Mouse (Mus musculus): ENCODE measurements around the gene Mef2c.

The Mef2c gene

DNA sequence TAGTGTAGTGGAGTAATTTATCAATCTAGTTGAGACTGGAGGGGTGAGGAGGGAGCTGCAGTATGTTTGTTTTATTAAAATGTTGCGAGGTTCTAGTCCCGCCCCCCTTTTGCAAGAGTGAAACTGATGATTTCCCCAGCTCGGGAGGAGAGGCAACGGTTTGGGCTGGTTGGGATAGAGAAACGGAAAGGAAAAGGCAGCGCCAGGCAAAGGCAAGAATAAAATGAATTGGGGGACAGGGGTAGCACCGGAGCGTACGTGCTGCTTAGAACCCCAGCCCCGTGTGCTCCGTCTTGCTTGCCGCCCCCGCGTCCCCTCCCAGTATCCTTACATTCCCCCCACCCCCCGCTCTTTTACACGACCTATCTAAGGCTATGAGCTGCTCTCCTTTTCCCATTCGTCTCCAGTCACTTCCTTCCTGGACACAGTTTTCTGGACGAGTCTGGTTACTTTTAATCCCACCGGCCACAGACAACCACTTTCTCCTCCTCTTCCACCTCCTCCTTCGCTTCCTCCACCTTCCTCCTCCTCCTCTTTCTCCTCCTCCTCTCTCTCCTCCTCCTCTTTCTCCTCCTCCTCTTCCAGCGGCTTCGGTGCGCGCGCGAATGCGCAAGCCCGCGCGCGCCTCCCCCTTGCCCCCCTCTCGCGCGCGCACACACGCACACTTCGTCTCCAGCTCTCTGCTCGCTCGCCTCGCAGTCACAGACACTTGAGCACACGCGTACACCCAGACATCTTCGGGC lies 20.5 kb downstream of the Mef2c start:
- DNase-seq (ENCODE audit: low spot score in 2 of 2): peak; percentile 90 to 91

DNA sequence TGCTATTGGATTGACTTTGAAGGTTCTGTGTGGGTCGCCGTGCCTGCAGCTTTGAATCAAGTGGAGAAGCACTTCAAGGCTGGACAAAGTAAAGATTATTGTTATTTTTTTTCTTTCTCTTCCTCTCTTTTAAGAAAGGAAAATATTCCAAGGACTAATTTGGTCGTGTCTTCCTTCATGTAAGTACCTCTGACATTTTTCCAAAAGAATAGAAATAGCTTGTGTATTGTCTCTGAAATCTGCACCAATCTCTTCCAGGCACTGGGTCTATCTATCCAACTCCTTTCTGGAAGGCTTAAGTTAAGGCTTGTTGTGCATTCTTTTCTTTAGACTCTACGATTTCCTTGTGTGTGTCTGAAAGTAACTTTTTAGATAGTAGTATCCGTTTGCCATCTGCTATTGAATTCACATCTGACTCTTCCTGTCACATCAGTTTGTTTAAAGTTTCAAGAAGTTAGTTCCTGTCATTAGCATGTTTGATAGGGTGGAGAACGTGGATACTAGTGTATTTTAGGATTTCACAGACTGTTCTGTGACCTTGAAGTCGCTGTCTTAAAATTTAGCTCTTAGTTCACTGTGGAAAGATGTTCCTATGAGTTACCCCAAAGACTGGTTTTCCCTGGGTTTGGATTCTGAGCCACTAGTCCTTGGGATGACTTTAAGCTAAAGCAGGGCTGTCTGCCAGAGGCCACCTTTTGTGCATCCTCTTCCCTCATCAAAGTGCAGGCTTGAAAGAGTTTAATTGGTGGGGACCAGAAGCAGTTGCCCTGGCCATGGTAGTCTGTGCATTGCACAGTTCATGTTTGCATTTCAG lies 21.3 kb downstream of the Mef2c start:
- DNase-seq (ENCODE audit: low spot score in 2 of 2): no peak

DNA sequence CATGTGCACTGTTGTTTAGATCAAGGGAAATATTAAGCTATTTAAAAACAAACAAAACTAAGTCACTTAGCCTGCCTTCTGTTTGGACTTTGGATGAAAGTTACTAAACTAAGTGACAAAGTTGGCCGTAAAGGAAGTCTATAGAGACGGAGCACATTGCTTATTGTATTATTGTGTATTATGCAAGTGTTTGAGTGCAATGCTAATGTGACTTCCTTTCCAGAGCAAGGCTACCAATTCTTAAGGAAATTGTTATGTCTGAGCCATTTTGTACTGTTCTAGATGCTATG lies 21.8 kb downstream of the Mef2c start:
- no peak for DNase-seq (ENCODE audit: low spot score in 2 of 2)

DNA sequence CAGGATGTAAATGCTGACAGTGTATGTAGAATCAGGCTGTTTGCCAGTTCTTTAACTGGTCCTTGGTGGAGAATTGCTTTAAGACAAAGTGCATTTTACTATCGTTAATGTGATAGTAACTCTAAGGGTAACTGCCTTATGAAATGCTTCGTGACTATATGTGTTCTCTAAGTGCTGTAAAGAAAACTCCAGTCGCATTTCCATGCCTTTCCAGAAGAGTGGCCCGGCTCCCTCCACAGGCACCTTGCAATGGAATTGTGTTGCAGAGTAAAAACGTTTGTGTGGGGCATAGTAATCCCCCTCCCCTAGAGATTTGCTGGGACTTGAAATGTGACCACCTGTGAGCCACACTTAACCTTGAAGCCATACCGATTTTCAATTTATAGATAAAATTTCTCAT lies 22.2 kb downstream of the Mef2c start:
- DNase-seq (ENCODE audit: low spot score in 2 of 2): no peak

DNA sequence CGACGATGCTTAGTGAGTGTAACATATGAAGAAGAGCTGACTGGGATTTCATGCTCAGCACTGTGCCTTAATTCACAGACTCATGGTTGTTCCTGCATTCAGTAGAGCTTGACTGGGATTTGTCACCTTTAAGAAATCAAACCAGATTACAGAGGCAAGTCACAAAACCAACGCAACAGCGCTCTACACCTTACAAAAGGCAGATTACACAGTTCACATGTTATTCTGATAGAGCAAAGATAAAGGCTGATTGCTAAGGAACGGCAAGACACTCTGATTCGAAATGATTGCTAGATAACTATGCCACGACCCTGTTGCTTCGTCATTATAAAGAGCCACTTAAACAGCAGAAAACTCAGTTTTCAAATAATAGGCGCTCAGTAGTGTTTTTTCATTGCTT lies 24.1 kb downstream of the Mef2c start:
- no peak for DNase-seq (ENCODE audit: low spot score in 2 of 2)

DNA sequence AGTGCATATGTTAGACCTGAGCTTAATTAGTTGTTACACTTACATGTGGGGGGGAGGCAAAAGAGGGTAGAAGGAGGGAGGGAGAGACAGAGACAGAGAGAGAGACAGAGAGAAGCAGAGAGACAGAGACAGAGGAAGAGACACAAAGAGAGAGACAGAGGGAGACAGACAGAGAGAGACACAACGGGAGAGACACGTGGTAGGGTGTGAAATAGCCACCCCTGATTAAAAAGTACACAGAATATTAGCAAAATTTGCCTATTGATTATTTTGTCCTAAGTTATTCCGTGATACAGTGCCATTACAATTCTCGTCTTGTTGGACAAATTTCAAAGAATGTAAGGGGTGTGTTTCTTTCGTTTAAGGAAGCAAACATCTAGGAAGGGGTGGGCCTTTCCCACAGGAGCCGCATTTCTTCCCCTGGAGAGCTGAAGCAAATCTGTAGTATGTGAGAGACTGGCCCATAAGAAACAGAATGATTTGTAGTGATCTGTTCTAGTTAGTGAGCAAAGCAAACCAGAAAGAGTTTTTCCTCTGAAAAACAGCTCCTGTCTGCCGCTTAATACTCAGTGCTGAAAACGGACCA lies 26.0 kb downstream of the Mef2c start:
- no peak for DNase-seq (ENCODE audit: low spot score in 2 of 2)

DNA sequence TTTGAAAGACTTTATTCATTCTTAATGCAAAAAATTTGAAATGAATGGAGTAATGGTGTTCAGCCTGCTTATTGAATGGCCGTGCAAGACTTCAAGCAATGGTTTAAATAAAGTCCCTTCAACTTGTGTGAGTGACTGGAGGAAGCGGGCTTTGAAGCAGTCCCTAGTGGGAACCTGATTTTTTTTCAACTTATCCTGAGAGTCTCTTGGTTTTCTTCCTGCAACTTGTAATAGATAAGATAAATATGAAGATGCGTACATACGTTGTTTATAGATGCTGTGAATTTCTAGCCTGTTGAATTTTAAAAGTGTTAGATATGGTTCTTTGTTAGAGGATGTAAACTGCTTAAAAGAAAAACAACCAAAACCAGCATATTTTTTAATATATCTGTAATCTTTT lies 27.1 kb downstream of the Mef2c start:
- DNase-seq (ENCODE audit: low spot score in 2 of 2): no peak

DNA sequence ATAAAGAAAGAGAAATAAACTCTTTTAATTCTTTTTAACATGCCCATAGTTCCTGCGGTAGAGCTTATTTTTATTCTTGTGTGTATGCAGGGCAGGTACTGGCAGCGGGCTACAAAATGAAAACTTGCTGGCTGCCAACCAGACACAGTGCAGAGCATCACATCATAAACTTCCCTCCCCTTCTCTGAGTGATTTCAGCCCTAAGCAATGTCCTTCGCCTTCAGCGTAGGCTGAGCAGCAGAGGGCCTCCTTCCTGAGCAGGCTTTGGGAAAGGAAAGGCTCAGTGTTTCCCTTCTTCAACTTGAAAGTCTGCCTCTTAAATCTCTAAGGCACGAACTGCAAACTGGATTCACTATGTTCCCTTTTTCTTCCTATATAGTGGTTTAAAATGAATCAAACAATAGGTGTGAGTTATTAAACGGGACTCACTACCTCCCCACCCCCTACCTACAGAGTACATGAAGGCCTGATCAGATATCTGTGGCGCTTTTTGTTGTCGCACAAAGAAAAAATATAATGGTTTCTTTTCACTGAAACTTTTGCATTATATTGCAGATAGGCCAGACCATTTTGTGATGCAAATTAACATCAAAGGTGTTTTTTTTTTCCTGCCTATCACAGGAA lies 28.2 kb downstream of the Mef2c start:
- DNase-seq (ENCODE audit: low spot score in 2 of 2): peak in 1 of 2 experiments; percentile 49

DNA sequence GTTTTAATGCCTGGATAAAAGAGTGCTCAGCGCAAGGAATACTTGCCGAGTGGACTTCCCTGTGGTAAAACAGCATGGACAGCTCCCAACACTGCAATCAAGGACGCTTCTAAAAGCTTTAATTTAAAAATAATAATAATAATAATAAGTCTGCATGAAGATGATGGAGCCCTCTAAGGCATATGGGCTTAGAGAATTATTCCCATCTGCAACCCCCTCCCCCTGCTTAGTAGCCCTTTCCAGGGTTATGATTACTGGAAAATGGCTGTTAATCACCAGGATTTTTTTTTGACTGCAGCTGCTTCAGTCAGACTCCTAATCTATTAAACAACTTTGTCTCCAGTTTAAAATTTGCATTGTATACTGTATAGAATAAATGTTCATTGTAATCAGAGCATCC lies 32.5 kb downstream of the Mef2c start:
- no peak for DNase-seq (ENCODE audit: low spot score in 2 of 2)

DNA sequence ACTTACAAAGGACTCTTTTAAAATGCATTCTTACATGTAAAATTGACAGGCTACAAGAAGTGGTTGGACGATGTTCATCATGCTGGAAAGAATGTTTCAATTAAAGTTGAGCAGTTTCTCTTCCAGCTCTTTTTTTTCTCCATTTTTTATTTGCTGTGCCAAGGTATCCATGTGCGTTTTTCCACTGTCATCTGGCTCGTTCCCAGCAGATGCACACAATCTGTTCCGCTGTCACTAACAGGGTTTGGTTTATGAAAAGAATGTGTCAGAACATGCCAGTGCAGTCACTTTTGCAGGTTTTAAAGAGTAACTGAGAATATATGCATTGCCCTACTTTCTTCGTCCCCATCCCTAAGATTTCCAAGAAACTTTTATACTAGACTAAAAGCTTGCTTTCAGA lies 33.3 kb downstream of the Mef2c start:
- peak; percentile 70 to 82 for DNase-seq (ENCODE audit: low spot score in 2 of 2)

DNA sequence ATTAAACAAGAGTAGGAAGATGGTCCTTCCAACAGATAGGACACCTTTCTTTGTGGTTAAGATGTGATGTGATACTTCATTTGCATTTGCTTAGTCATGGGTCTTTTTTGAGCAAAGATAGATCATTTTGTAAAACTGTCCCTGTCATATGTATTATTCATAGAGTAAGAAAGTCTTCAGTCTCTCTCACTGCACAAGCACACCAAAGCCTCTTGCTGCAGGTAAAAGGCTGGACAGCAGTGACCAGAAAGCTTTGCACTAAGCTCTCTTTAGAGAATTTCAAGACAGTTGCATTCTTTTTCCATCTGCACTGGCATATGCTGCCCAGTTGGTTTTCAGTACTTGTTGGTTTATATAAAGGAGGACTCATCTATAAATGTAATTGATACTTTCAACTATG lies 36.1 kb downstream of the Mef2c start:
- DNase-seq (ENCODE audit: low spot score in 2 of 2): no peak

DNA sequence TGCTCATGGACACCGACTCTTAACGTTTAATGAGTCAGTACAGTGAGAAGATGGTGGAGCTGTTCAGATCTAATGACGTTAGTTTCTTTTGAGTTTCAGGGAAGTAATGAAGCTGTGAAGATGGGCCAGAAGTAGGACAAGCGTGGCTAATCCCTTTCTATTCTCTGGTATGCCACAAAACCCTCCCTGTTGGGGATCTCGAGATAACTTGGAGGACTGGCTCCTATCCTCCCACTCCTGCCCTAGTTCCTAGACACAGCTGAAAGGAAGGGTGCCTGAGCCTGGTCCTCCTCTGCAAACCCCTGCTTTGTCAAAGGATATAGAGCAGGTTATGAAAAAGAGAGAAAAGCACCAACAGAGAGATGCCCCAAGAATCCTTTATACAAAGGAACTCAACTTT lies 38.8 kb downstream of the Mef2c start:
- no peak for DNase-seq (ENCODE audit: low spot score in 2 of 2)

DNA sequence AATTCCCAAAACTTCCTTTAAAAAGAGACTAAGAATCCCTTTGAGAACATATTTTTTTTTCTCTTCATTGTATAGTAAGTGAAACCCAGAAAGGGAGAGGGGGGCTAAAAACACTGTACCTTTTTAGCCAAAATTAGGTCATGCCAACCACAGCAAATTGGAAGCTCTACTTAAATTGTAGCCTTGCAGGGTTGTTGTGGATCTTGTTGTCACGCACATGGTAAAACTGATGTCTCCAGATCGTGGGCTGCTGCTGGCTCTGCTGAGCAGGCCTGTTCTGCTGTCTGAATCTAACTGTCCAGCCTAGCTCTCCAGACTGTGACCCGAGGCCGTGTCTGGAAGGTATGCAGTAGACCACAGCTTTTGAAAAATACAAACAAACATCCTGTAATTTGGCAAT lies 40.9 kb downstream of the Mef2c start:
- no peak for DNase-seq (ENCODE audit: low spot score in 2 of 2)

DNA sequence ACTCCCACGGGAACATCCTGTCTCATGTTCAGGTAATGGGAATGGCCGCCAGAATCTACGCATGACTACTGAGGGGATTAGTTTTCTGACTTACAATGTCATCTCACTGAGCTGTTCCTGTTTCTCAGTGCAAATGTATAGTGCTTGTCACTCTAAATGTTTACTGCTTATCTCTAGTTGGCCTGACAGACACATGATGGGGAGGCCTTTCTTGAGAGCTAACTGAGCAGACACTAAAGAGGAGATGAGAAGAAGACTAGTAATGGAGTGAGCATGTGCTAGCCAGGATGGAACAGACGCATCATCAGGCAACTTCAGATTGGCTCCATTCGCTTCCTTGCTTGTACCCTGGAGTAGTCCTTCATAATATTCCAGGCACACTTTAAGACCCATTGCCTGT lies 43.0 kb downstream of the Mef2c start:
- DNase-seq (ENCODE audit: low spot score in 2 of 2): no peak

DNA sequence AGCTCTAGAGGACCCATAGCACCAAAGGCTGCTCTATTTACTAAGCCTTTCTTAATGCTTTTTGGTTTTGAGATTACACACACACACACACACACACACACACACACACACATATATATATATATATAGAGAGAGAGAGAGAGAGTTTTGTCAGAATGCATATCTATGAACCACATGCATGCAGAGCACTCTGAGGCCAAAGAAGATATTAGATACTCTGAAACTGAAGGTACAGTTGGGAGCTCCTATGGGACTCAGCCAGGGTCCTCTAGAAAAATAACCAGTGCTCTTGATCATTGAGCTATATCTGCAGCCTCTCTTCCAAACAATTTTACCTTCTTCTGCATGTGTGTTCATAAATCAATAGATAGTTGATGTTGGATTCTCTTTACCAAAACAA lies 47.4 kb downstream of the Mef2c start:
- no peak for DNase-seq (ENCODE audit: low spot score in 2 of 2)

DNA sequence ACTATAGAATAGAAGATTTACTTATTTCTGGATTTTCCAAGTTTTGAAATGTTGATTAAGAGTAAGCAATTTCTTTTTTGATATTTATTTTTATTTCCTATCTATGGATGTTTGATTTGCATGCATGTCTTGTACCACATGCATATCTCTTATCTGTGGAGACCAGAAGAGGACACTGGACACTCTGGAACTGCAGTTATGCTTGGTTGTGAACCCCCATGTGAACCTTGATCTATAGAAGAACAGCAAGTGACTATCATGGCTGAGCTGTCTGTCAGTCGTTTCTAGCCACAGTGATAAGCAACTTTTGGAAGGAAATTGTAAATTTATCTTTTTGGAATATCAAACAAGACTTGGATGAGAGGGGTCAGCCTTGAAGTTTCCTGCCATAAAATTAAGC lies 48.2 kb downstream of the Mef2c start:
- DNase-seq (ENCODE audit: low spot score in 2 of 2): no peak

DNA sequence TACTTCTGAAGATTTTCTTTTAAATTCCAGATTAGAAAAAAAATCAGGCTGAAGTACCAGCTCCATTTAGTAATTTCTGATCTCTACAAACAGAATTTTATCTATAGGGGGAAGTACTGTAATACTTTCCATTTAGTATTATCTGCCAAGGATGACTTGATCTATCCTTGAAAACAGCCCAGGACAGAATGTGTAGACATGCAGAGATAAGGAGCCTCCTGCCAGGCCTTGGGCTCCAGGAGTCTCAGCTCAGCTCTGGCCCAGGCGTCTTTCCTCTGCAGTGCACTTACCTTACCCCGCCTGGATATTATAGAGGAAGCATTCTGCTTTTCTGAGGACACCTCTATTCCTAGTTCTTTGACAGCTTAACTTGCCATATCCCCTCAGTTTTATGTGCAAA lies 59.4 kb downstream of the Mef2c start:
- no peak for DNase-seq (ENCODE audit: low spot score in 2 of 2)

DNA sequence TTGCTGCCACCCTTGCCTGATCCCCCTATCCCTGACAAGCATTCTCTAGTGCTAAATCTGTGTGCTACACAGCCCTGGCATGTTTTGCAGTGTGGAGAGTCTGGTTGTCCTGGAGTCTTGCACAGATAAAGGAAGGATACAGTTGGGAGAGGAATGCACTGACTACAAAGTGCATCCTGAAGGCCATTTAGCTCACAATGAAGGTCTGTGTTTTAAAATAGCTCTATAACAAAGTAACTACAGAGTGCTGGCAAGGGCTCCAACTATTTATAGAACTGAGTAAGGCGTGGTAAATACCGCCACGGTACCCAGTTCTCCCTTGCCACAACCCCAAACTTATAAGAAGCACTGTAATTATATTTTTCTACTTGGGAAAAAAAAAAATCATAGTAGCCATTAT lies 61.9 kb downstream of the Mef2c start:
- DNase-seq (ENCODE audit: low spot score in 2 of 2): no peak

DNA sequence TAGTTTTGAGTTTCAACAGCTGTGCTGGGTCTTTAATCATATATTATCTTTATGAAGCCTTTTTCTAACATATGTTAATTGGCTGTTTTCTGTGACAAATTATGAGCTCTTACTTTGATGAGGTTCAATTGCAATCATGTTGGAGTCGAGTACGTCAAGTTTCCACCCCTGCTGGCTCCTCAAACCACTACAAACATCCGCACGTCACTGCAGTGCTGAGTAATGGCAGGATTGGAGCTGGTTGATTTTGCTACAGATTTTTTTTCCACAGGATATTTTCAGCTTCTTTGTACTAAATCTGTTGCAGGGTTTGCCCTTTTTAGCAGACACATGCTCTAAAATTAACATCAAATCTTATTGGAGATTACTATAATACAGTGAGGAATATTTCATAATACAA lies 62.3 kb downstream of the Mef2c start:
- DNase-seq (ENCODE audit: low spot score in 2 of 2): no peak

DNA sequence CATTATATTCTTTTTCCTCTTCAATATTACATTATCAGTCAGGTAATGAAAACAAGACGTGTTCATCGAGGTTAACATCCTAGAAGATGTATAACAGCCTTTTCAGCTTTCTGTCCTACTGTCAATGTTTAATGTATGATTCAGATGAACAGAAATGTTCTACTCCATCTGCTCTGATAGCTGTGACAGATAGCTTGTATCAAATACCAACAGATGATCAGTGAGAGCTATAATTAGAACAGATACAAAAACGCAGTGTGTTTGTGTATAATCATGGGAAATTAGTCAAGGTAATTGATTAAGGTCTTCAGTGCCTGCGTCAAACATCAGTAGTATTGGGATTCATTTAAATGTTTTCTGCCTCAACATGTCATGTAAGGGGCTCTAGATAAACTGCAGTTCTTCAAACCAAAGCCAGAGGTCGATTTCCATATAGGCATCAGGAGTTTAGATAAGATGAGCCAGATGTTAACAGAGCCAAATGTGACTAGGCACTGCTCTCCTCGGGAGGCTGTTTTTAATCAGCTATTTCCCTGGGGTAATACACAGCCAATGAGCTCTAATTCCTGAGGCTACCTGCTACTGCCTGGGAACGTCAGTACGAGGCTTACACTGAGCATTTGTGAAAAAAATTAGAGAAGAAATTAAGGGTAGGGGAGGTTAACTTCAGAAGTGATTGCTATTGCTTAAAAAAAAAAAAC lies 63.1 kb downstream of the Mef2c start:
- DNase-seq (ENCODE audit: low spot score in 2 of 2): no peak

DNA sequence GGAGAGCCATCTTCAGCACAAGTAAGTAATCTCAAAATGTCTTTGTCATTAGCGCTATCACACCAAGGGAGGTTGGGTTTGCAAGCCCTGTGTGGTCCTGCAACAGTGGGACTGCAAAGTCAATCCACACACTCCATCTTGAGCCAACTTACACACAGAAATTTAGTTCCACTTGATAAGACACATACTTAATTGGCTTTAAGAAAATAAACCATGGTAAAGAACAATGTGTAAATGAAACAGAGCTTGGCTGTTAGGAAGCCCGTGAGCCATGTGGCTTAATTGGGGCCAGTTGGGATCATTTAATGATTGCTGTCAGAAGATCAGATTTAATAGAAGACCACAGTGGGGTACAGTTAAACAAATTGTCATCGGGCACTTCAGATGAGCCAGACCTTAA lies 63.8 kb downstream of the Mef2c start:
- DNase-seq (ENCODE audit: low spot score in 2 of 2): no peak

DNA sequence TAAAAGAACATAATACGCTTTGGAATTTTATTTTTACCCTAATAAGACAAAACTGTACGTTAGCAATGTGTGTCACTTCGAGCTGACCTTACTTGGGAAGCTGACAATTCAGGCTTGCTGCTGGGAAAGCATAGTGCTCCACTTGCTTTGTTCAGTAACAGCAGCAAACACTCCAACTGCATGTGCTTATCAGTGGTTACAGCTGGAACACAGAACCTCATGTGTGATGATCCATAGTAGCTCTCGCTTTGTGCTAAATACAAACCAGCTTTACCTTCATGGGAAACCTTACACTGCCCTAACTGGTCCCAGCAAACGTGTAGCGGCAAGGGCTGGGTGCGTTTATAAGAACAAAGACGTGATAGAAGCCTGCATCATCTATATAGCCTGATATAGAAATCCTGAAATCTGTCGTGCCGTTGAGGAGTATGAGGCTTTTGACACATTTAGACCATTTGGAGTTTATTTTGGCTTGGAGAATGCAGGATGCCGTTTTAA lies 65.0 kb downstream of the Mef2c start:
- no peak for DNase-seq (ENCODE audit: low spot score in 2 of 2)

Measured in right cerebral cortex, postnatal 10 days (tissue).